Mouse (Mus musculus): ENCODE results near the gene Ywhag. TPM values are rescaled to one million over a fixed set of nuclear protein-coding genes. Genes with fewer than 3 reads are reported as not detected.

The Ywhag gene
- total RNA-seq, 2 experiments from 2014 or later, result 289 to 303 TPM

GRCm38 (mm10) chr5:135962492-135963279, 28.3 kb upstream of the Ywhag start:
- peak; percentile 99 for DNase-seq
- Histone ChIP-seq H3K4me3 (peak overlapping the region; percentile 90), H3K27ac (peak overlapping the region; percentile 99)
- peak; percentile 32; the same call in 1 of the 2 replicates for TF ChIP-seq CTCF (IDR thresholded peaks at IDR 0.05)
- intact Hi-C loops (cut with DNase I), result loop anchor here (2.0 kb wide), 2 partner anchors 28 to 58 kb away; partner anchors contain the start of gene Ywhag

GRCm38 (mm10) chr5:135962125-135962491, 27.7 kb upstream of the Ywhag start:
- peak overlapping the region; percentile 99 for H3K27ac ChIP-seq
- H3K4me3 ChIP-seq, result peak overlapping the region; percentile 90
- intact Hi-C loops (cut with DNase I), result loop anchor here (2.0 kb wide), 2 partner anchors 27 to 57 kb away; partner anchors contain the start of gene Ywhag
- DNase-seq, result no peak
- TF ChIP-seq CTCF (IDR thresholded peaks at IDR 0.05), result no peak

- TF ChIP-seq CTCF (IDR thresholded peaks at IDR 0.05), result no peak
- Histone ChIP-seq H3K27ac (peak overlapping the region; percentile 99), H3K4me3 (no peak overlapping the region)
- intact Hi-C loops (cut with DNase I), result no loop called here
- DNase-seq, result peak; percentile 43
Measured at GRCm38 (mm10) chr5:135960909-135961635, 26.7 kb upstream of the Ywhag start.

- DNase-seq, result no peak
- intact Hi-C loops (cut with DNase I), result no loop called here
- Histone ChIP-seq H3K27ac (no peak overlapping the region), H3K4me3 (no peak overlapping the region)
- TF ChIP-seq CTCF (IDR thresholded peaks at IDR 0.05), result no peak
Measured at GRCm38 (mm10) chr5:135959911-135960310, 25.5 kb upstream of the Ywhag start.

- TF ChIP-seq CTCF (IDR thresholded peaks at IDR 0.05), result no peak
- peak overlapping the region; percentile 71 for H3K4me3 ChIP-seq
- peak overlapping the region; percentile 94 for H3K27ac ChIP-seq
- no peak for DNase-seq
- intact Hi-C loops (cut with DNase I), result no loop called here
Measured at GRCm38 (mm10) chr5:135958367-135958766, 24.0 kb upstream of the Ywhag start.

GRCm38 (mm10) chr5:135957207-135957974, 23.0 kb upstream of the Ywhag start:
- intact Hi-C loops (cut with DNase I), result no loop called here
- peak; percentile 96 for DNase-seq

GRCm38 (mm10) chr5:135956300-135957206, 22.1 kb upstream of the Ywhag start:
- Histone ChIP-seq H3K4me3 (peak overlapping the region; percentile 64), H3K27ac (peak overlapping the region; percentile 94)
- no peak for DNase-seq
- intact Hi-C loops (cut with DNase I), result no loop called here
- TF ChIP-seq CTCF (IDR thresholded peaks at IDR 0.05), result no peak

More at GRCm38 (mm10) chr5:135957207-135957974, 23.0 kb upstream of the Ywhag start:
- TF ChIP-seq CTCF (IDR thresholded peaks at IDR 0.05), result no peak
- Histone ChIP-seq H3K4me3 (peak overlapping the region; percentile 71), H3K27ac (peak overlapping the region; percentile 94)

- intact Hi-C loops (cut with DNase I), result no loop called here
- H3K4me3 ChIP-seq, result no peak overlapping the region
- DNase-seq, result no peak
- H3K27ac ChIP-seq, result no peak overlapping the region
- no peak for TF ChIP-seq CTCF (IDR thresholded peaks at IDR 0.05)
Measured at GRCm38 (mm10) chr5:135952830-135953229, 18.4 kb upstream of the Ywhag start.

GRCm38 (mm10) chr5:135951660-135952059, 17.2 kb upstream of the Ywhag start:
- intact Hi-C loops (cut with DNase I), result no loop called here
- H3K4me3 ChIP-seq, result no peak overlapping the region
- H3K27ac ChIP-seq, result no peak overlapping the region
- DNase-seq, result no peak
- TF ChIP-seq CTCF (IDR thresholded peaks at IDR 0.05), result no peak

GRCm38 (mm10) chr5:135950710-135951412, 16.4 kb upstream of the Ywhag start:
- H3K27ac ChIP-seq, result no peak overlapping the region
- no peak overlapping the region for H3K4me3 ChIP-seq
- DNase-seq, result no peak
- no peak for TF ChIP-seq CTCF (IDR thresholded peaks at IDR 0.05)
- intact Hi-C loops (cut with DNase I), result no loop called here

GRCm38 (mm10) chr5:135946621-135947020, 12.2 kb upstream of the Ywhag start:
- no peak for DNase-seq
- TF ChIP-seq CTCF (IDR thresholded peaks at IDR 0.05), result no peak
- H3K27ac ChIP-seq, result no peak overlapping the region
- no peak overlapping the region for H3K4me3 ChIP-seq
- intact Hi-C loops (cut with DNase I), result no loop called here
